Mouse (Mus musculus) stomach, postnatal 0 days (tissue): ENCODE data around the gene Ggt7.
A peak's percentile ranks its signal among the peaks of the same experiment; 100 is the strongest.

ENCODE experiments used
- CTCF ChIP-seq: IDR thresholded peaks from 2 replicates; pipeline ENCODE4 v1.5.1; 2016; ENCODE audit warnings: antibody characterized with exemption, low read depth, mild to moderate bottlenecking, moderate library complexity
- EP300 ChIP-seq: optimal IDR thresholded peaks from 2 replicates; pipeline ENCODE3; 2016; ENCODE audit warnings: antibody characterized with exemption

GRCm38 (mm10) chr2:155482021-155482420, 36.0 kb downstream of the Ggt7 start:
- TF ChIP-seq CTCF (peak; percentile 77), EP300 (no peak)
